Mouse (Mus musculus): ENCODE measurements around the gene Hs2st1. TPM values are rescaled to one million over a fixed set of nuclear protein-coding genes. Genes with fewer than 3 reads are reported as not detected.

Hs2st1 gene
- polyA plus RNA-seq, 1 experiment from 2014 or later, result 13.9 TPM

DNA sequence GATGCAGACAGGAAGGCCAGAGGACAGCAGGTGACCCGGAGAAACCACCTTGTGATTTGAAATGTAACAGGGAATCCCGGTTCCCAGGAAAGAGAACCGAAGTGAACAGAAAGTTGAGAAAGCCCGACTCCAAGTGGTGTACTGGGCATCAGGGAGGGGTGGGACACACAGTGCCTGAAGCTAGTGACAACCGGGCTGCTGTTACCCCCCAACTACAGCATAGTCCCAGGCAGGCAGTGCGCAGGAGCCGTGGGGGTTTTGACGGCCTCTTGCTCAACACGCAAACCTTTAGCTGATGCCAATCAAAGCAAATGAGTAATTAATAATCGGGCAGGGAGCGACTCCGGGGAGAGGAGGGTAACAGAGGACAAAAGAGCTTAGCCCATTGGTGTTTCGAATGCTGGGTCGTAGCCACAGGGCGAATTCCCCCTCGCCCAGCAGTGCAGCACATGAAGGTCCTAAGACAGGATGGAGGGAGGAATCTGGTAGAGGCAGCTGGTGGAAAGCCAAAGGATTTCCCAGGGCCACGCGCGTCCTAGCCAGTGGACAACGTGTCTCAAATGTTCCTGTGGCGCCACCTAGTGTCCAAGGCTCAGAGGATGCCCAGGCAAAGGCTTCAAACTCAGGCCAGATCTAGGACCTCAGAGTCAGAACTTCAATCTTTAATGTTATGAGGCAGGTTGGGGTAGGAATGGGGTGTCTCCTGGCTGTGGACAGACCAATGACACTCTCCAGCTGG, 170.5 kb downstream of the Hs2st1 start:
- peak; percentile 90 for ATAC-seq
- 30% methylated on average over 21 of the region's 21 CpGs for WGBS

GRCm38 (mm10) chr3:144398166-144398565, 171.8 kb downstream of the Hs2st1 start:
- Histone ChIP-seq H3K4me3 (ENCODE audit: low read depth, low read length) (no peak overlapping the region), H3K9me3 (replicated peaks; ENCODE audit: control insufficient read depth, low read length, poor library complexity, severe bottlenecking) (no peaks in the 10 kb centered on the region), H3K27ac (ENCODE audit: low read length) (no peak overlapping the region), H3K36me3 (ENCODE audit: control insufficient read depth, insufficient read depth, low read length) (no peaks in the 10 kb centered on the region), H3K4me1 (ENCODE audit: control insufficient read depth, insufficient read depth, low read length) (peaks cover 4% of the 10 kb centered on the region; the same call in 1 of the 2 replicates), H3K27me3 (ENCODE audit: control insufficient read depth, insufficient read depth, low read depth, low read length) (no peaks in the 10 kb centered on the region), H3K4me2 (ENCODE audit: low read length) (no peak overlapping the region), H3K9ac (ENCODE audit: low read depth, low read length) (no peak overlapping the region)
- WGBS, result 76% methylated on average over 7 of the region's 7 CpGs
- ATAC-seq, result no peak

More for the DNA sequence above, 170.5 kb downstream of the Hs2st1 start:
- H3K9ac ChIP-seq (ENCODE audit: low read depth, low read length), result peak overlapping the region; percentile 57
- H3K4me2 ChIP-seq (ENCODE audit: low read length), result peak overlapping the region; percentile 58
- no peak overlapping the region for H3K27ac ChIP-seq (ENCODE audit: low read length)
- H3K4me1 ChIP-seq (ENCODE audit: control insufficient read depth, insufficient read depth, low read length), result peaks cover 4% of the 10 kb centered on the region; the same call in 1 of the 2 replicates
- no peaks in the 10 kb centered on the region for H3K36me3 ChIP-seq (ENCODE audit: control insufficient read depth, insufficient read depth, low read length)
- no peaks in the 10 kb centered on the region for H3K9me3 ChIP-seq (replicated peaks; ENCODE audit: control insufficient read depth, low read length, poor library complexity, severe bottlenecking)
- H3K4me3 ChIP-seq (ENCODE audit: low read depth, low read length), result peak overlapping the region; percentile 31
- H3K27me3 ChIP-seq (ENCODE audit: control insufficient read depth, insufficient read depth, low read depth, low read length), result no peaks in the 10 kb centered on the region

DNA sequence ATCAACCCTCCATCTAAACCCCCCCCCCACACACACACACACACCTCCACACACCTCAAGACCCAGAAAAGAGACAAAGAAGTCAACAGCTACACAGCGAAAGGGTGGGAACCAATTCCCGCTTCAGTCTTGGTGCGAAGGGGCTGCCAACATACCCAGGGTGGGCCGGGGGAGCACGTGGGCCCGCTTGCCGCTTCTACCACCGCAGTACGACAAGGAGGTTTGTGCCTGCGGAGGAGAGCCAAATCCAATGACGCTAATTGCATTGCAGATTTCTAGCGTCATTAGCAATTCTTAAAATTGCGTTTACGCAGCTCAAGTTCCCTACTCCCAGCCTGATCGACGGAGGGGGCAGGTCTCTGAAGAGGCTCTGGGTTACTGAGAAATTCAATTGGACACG, 173.5 kb downstream of the Hs2st1 start:
- H3K4me3 ChIP-seq (ENCODE audit: low read depth, low read length), result no peak overlapping the region
- no peak for ATAC-seq
- WGBS, result 61% methylated on average over 17 of the region's 17 CpGs
- no peak overlapping the region for H3K9ac ChIP-seq (ENCODE audit: low read depth, low read length)
- no peaks in the 10 kb centered on the region for H3K36me3 ChIP-seq (ENCODE audit: control insufficient read depth, insufficient read depth, low read length)
- no peak overlapping the region for H3K4me2 ChIP-seq (ENCODE audit: low read length)
- peaks cover 4% of the 10 kb centered on the region; the same call in 1 of the 2 replicates for H3K4me1 ChIP-seq (ENCODE audit: control insufficient read depth, insufficient read depth, low read length)
- H3K27me3 ChIP-seq (ENCODE audit: control insufficient read depth, insufficient read depth, low read depth, low read length), result no peaks in the 10 kb centered on the region
- H3K9me3 ChIP-seq (replicated peaks; ENCODE audit: control insufficient read depth, low read length, poor library complexity, severe bottlenecking), result no peaks in the 10 kb centered on the region
- H3K27ac ChIP-seq (ENCODE audit: low read length), result no peak overlapping the region

DNA sequence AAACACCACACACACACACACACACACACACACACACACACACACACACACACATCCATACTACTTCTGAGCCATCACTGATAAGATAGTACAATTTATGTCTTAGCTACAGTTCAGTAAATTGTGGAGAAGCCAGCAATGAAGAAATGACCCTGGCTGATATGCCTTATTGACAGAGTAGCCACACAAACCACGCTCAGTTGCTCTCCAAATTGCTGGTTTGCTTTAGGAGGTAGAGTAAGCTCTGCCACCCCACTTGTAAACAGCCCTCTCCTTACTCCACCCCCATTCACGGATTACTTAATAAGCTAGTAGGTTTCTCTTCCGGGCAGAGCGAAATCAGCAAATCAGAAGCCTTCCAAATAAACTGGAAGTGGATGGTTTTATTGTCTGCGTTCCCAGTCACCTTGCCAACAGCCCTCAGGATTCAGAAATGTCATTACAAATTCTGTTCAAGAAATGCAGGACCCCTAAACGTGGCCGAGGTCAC, 175.5 kb downstream of the Hs2st1 start:
- 61% methylated on average over 7 of the region's 7 CpGs for WGBS
- Histone ChIP-seq H3K9me3 (replicated peaks; ENCODE audit: control insufficient read depth, low read length, poor library complexity, severe bottlenecking) (no peaks in the 10 kb centered on the region), H3K36me3 (ENCODE audit: control insufficient read depth, insufficient read depth, low read length) (no peaks in the 10 kb centered on the region), H3K9ac (ENCODE audit: low read depth, low read length) (no peak overlapping the region), H3K4me1 (ENCODE audit: control insufficient read depth, insufficient read depth, low read length) (peaks cover 2% of the 10 kb centered on the region; the same call in 1 of the 2 replicates), H3K4me3 (ENCODE audit: low read depth, low read length) (no peak overlapping the region), H3K27me3 (ENCODE audit: control insufficient read depth, insufficient read depth, low read depth, low read length) (no peaks in the 10 kb centered on the region), H3K4me2 (ENCODE audit: low read length) (no peak overlapping the region), H3K27ac (ENCODE audit: low read length) (0 out of 2 replicates have a peak overlapping the region, but pooled peaks have one; percentile 29)
- no peak for ATAC-seq

- no peak overlapping the region for H3K4me3 ChIP-seq (ENCODE audit: low read depth, low read length)
- ATAC-seq, result no peak
- no peak overlapping the region for H3K27ac ChIP-seq (ENCODE audit: low read length)
- no peak overlapping the region for H3K4me2 ChIP-seq (ENCODE audit: low read length)
- 91% methylated on average over 4 of the region's 4 CpGs for WGBS
- no peaks in the 10 kb centered on the region for H3K9me3 ChIP-seq (replicated peaks; ENCODE audit: control insufficient read depth, low read length, poor library complexity, severe bottlenecking)
- no peaks in the 10 kb centered on the region for H3K4me1 ChIP-seq (ENCODE audit: control insufficient read depth, insufficient read depth, low read length)
- no peaks in the 10 kb centered on the region for H3K36me3 ChIP-seq (ENCODE audit: control insufficient read depth, insufficient read depth, low read length)
- no peak overlapping the region for H3K9ac ChIP-seq (ENCODE audit: low read depth, low read length)
- no peaks in the 10 kb centered on the region for H3K27me3 ChIP-seq (ENCODE audit: control insufficient read depth, insufficient read depth, low read depth, low read length)
These were observed 183.5 kb downstream of the Hs2st1 start for GRCm38 (mm10) chr3:144386446-144386845.

- H3K4me3 ChIP-seq (ENCODE audit: low read depth, low read length), result no peak overlapping the region
- no peaks in the 10 kb centered on the region for H3K36me3 ChIP-seq (ENCODE audit: control insufficient read depth, insufficient read depth, low read length)
- H3K27me3 ChIP-seq (ENCODE audit: control insufficient read depth, insufficient read depth, low read depth, low read length), result no peaks in the 10 kb centered on the region
- H3K4me2 ChIP-seq (ENCODE audit: low read length), result no peak overlapping the region
- H3K4me1 ChIP-seq (ENCODE audit: control insufficient read depth, insufficient read depth, low read length), result no peaks in the 10 kb centered on the region
- 92% methylated on average over 10 of the region's 10 CpGs for WGBS
- ATAC-seq, result no peak
- no peak overlapping the region for H3K27ac ChIP-seq (ENCODE audit: low read length)
- no peak overlapping the region for H3K9ac ChIP-seq (ENCODE audit: low read depth, low read length)
- H3K9me3 ChIP-seq (replicated peaks; ENCODE audit: control insufficient read depth, low read length, poor library complexity, severe bottlenecking), result no peaks in the 10 kb centered on the region
These were observed 185.3 kb downstream of the Hs2st1 start for GRCm38 (mm10) chr3:144384648-144385047.

- no peak overlapping the region for H3K9ac ChIP-seq (ENCODE audit: low read depth, low read length)
- H3K4me1 ChIP-seq (ENCODE audit: control insufficient read depth, insufficient read depth, low read length), result peaks cover 9% of the 10 kb centered on the region; the same call in 1 of the 2 replicates
- no peak overlapping the region for H3K27ac ChIP-seq (ENCODE audit: low read length)
- no peak for ATAC-seq
- H3K36me3 ChIP-seq (ENCODE audit: control insufficient read depth, insufficient read depth, low read length), result no peaks in the 10 kb centered on the region
- no peak overlapping the region; the same call in 1 of the 2 replicates for H3K4me2 ChIP-seq (ENCODE audit: low read length)
- H3K4me3 ChIP-seq (ENCODE audit: low read depth, low read length), result no peak overlapping the region
- no peaks in the 10 kb centered on the region for H3K9me3 ChIP-seq (replicated peaks; ENCODE audit: control insufficient read depth, low read length, poor library complexity, severe bottlenecking)
- no peaks in the 10 kb centered on the region for H3K27me3 ChIP-seq (ENCODE audit: control insufficient read depth, insufficient read depth, low read depth, low read length)
- 49% methylated on average over 12 of the region's 16 CpGs for WGBS
These were observed 188.5 kb downstream of the Hs2st1 start for GRCm38 (mm10) chr3:144381431-144381980.

DNA sequence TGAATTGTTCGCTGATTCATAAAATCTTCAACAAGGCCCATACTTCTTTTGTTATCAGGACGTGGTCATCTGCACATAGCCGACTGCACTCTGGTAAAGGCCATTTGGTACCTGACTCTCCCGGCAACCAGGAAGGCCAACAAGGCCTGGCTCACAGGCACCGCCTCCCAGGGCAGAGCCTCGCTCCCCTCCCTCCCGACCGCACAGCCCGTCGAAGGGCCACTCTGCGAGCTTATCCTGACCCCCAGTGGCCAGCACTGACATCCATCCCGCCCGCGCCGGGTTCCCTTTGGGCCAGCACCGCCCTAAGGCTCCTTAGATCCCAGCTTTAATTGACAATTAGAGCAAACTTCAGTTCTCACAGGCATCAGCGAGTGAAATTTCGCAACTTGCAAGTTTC, 189.1 kb downstream of the Hs2st1 start:
- peak; percentile 87 for ATAC-seq
- 3% methylated on average over 18 of the region's 18 CpGs for WGBS
- no peak overlapping the region for H3K9ac ChIP-seq (ENCODE audit: low read depth, low read length)

GRCm38 (mm10) chr3:144379801-144380200, 190.2 kb downstream of the Hs2st1 start:
- H3K9me3 ChIP-seq (replicated peaks; ENCODE audit: control insufficient read depth, low read length, poor library complexity, severe bottlenecking), result no peaks in the 10 kb centered on the region
- peaks cover 9% of the 10 kb centered on the region; the same call in 1 of the 2 replicates for H3K4me1 ChIP-seq (ENCODE audit: control insufficient read depth, insufficient read depth, low read length)
- no peak overlapping the region for H3K9ac ChIP-seq (ENCODE audit: low read depth, low read length)
- no peak overlapping the region for H3K4me2 ChIP-seq (ENCODE audit: low read length)
- ATAC-seq, result no peak
- 93% methylated on average over 4 of the region's 4 CpGs for WGBS
- no peaks in the 10 kb centered on the region for H3K36me3 ChIP-seq (ENCODE audit: control insufficient read depth, insufficient read depth, low read length)
- H3K4me3 ChIP-seq (ENCODE audit: low read depth, low read length), result no peak overlapping the region
- H3K27ac ChIP-seq (ENCODE audit: low read length), result no peak overlapping the region
- no peaks in the 10 kb centered on the region for H3K27me3 ChIP-seq (ENCODE audit: control insufficient read depth, insufficient read depth, low read depth, low read length)

More for the DNA sequence above, 189.1 kb downstream of the Hs2st1 start:
- H3K36me3 ChIP-seq (ENCODE audit: control insufficient read depth, insufficient read depth, low read length), result no peaks in the 10 kb centered on the region
- H3K4me2 ChIP-seq (ENCODE audit: low read length), result peak overlapping the region; percentile 41
- H3K4me1 ChIP-seq (ENCODE audit: control insufficient read depth, insufficient read depth, low read length), result peaks cover 9% of the 10 kb centered on the region; the same call in 1 of the 2 replicates
- H3K4me3 ChIP-seq (ENCODE audit: low read depth, low read length), result peak overlapping the region; percentile 5
- H3K27ac ChIP-seq (ENCODE audit: low read length), result no peak overlapping the region
- no peaks in the 10 kb centered on the region for H3K9me3 ChIP-seq (replicated peaks; ENCODE audit: control insufficient read depth, low read length, poor library complexity, severe bottlenecking)
- H3K27me3 ChIP-seq (ENCODE audit: control insufficient read depth, insufficient read depth, low read depth, low read length), result no peaks in the 10 kb centered on the region
